Mouse (Mus musculus) liver, adult 2 months (tissue): ENCODE results near the gene Trappc10. TPM values are rescaled to one million over a fixed set of nuclear protein-coding genes. Genes with fewer than 3 reads are reported as not detected.

Experiments
- DNase-seq: peaks from one replicate; pipeline ENCODE4 v3.0.0-alpha.2; 2011; ENCODE audit warnings: low read depth, low spot score; ENCODE audit errors: extremely low read depth
- H3K27ac ChIP-seq: fragments of 200-500 bp; replicated peaks from 2 replicates; pipeline ENCODE4 v1.5.1; 2012; ENCODE audit warnings: low read depth, mild to moderate bottlenecking, control low read depth, inconsistent platforms, low read length; ENCODE audit not compliant: insufficient read depth
- H3K27me3 ChIP-seq: fragments of 200-500 bp; 2 replicates; pipeline ENCODE4 v1.6.1; 2012; ENCODE audit warnings: mild to moderate bottlenecking, moderate library complexity, low read length, inconsistent platforms; ENCODE audit not compliant: control insufficient read depth, insufficient read depth
- H3K36me3 ChIP-seq: fragments of 200-500 bp; 2 replicates; pipeline ENCODE4 v1.6.1; 2012; ENCODE audit warnings: low read length, inconsistent platforms; ENCODE audit not compliant: control insufficient read depth, insufficient read depth
- H3K4me1 ChIP-seq: fragments of 200-500 bp; 2 replicates; pipeline ENCODE4 v1.6.1; 2011; ENCODE audit warnings: low read length; ENCODE audit not compliant: control insufficient read depth, insufficient read depth
- H3K4me3 ChIP-seq: fragments of 200-500 bp; 2 replicates; pipeline ENCODE4 v1.5.1; 2011; ENCODE audit warnings: low read depth, mild to moderate bottlenecking, control low read depth, low read length, moderate library complexity; ENCODE audit not compliant: insufficient read depth
- H3K79me2 ChIP-seq: fragments of 200-500 bp; 2 replicates; pipeline ENCODE4 v1.6.1; 2012; ENCODE audit warnings: inconsistent platforms, mild to moderate bottlenecking, low read length, moderate library complexity; ENCODE audit not compliant: control insufficient read depth, insufficient read depth
- H3K9ac ChIP-seq: fragments of 200-500 bp; 2 replicates; pipeline ENCODE4 v1.6.1; 2012; ENCODE audit warnings: low read depth, mild to moderate bottlenecking, control low read depth, inconsistent platforms, low read length
- CTCF ChIP-seq: fragments of 200-500 bp; IDR thresholded peaks from 2 replicates; pipeline ENCODE4 v1.5.1; 2011; ENCODE audit warnings: low read depth, low read length, control low read depth
- POLR2A ChIP-seq: fragments of 200-500 bp; IDR thresholded peaks from 2 replicates; pipeline ENCODE4 v1.6.1; 2011; ENCODE audit warnings: low read length, control low read depth; ENCODE audit not compliant: insufficient read depth; ENCODE audit errors: extremely low read depth
- WGBS: fragments of 180-500 bp; shearing (Covaris S2); methylation state at CpG from one replicate; pipeline ENCODE4 v1.1.7; 2018; 5-methylcytosine and 5-hydroxymethylcytosine counted together
- polyA plus RNA-seq: library from polyadenylated mRNA; depleted of rRNA; stranded (reverse); fragments of >200 nt; gene quantifications from 2 replicates; pipeline ENCODE4 v1.2.3, GENCODE M21; 2012
- total RNA-seq: library from RNA; depleted of rRNA; stranded (reverse); fragments of >200 nt; gene quantifications from 2 replicates; pipeline ENCODE4 v1.2.3, GENCODE M21; 2014

Trappc10 gene
- total and polyA plus RNA-seq, 2 experiments, result 10.3 to 19.8 TPM

- H3K27ac ChIP-seq, result no peak overlapping the region
- WGBS, result 76% methylated on average over 10 of the region's 10 CpGs
- no peak overlapping the region for H3K4me3 ChIP-seq
- no peak overlapping the region for H3K9ac ChIP-seq
- TF ChIP-seq CTCF (no peak), POLR2A (no peak)
- no peaks in the 10 kb centered on the region; the same call in 1 of the 2 replicates for H3K4me1 ChIP-seq
- DNase-seq, result no peak
- no peaks in the 10 kb centered on the region for H3K79me2 ChIP-seq
- H3K36me3 ChIP-seq, result no peaks in the 10 kb centered on the region
- H3K27me3 ChIP-seq, result no peaks in the 10 kb centered on the region
Measured at GRCm38 (mm10) chr10:78148834-78149766, 95.3 kb downstream of the Trappc10 start.

- Histone ChIP-seq H3K4me1 (no peaks in the 10 kb centered on the region; the same call in 1 of the 2 replicates), H3K27me3 (no peaks in the 10 kb centered on the region), H3K27ac (no peak overlapping the region), H3K4me3 (no peak overlapping the region), H3K36me3 (no peaks in the 10 kb centered on the region), H3K79me2 (no peaks in the 10 kb centered on the region), H3K9ac (no peak overlapping the region)
- no peak for DNase-seq
- 79% methylated on average over 4 of the region's 4 CpGs for WGBS
- TF ChIP-seq POLR2A, result no peak
- no peak for TF ChIP-seq CTCF
Measured at GRCm38 (mm10) chr10:78147908-78148441, 96.5 kb downstream of the Trappc10 start.

GRCm38 (mm10) chr10:78143727-78144505, 100.5 kb downstream of the Trappc10 start:
- Histone ChIP-seq H3K4me1 (peaks cover 2% of the 10 kb centered on the region; the same call in 1 of the 2 replicates), H3K9ac (no peak overlapping the region), H3K27ac (no peak overlapping the region), H3K27me3 (no peaks in the 10 kb centered on the region), H3K36me3 (no peaks in the 10 kb centered on the region), H3K79me2 (no peaks in the 10 kb centered on the region), H3K4me3 (no peak overlapping the region)
- no peak for DNase-seq
- WGBS, result 63% methylated on average over 8 of the region's 8 CpGs
- TF ChIP-seq POLR2A, result no peak
- TF ChIP-seq CTCF, result no peak

- H3K79me2 ChIP-seq, result no peaks in the 10 kb centered on the region
- no peak overlapping the region for H3K9ac ChIP-seq
- TF ChIP-seq POLR2A, result no peak
- TF ChIP-seq CTCF, result no peak
- no peaks in the 10 kb centered on the region for H3K27me3 ChIP-seq
- no peaks in the 10 kb centered on the region for H3K36me3 ChIP-seq
- H3K4me3 ChIP-seq, result no peak overlapping the region
- H3K27ac ChIP-seq, result no peak overlapping the region
- 69% methylated on average over 3 of the region's 3 CpGs for WGBS
- H3K4me1 ChIP-seq, result 0 out of 2 replicates have a peak, but pooled peaks cover 2% of the 10 kb centered on the region
- no peak for DNase-seq
Measured at GRCm38 (mm10) chr10:78140843-78141242, 103.6 kb downstream of the Trappc10 start.

- Histone ChIP-seq H3K27ac (no peak overlapping the region), H3K9ac (no peak overlapping the region), H3K27me3 (no peaks in the 10 kb centered on the region), H3K4me1 (peaks cover 7% of the 10 kb centered on the region; the same call in 1 of the 2 replicates), H3K4me3 (no peak overlapping the region), H3K79me2 (no peaks in the 10 kb centered on the region), H3K36me3 (no peaks in the 10 kb centered on the region)
- DNase-seq, result no peak
- no peak for TF ChIP-seq CTCF
- TF ChIP-seq POLR2A, result no peak
- WGBS, result 100% methylated on average over 1 of the region's 1 CpGs
Measured at GRCm38 (mm10) chr10:78140251-78140600, 104.2 kb downstream of the Trappc10 start.
